Mouse (Mus musculus): ENCODE measurements around the gene Hmg20a.

- TF ChIP-seq CTCF (IDR thresholded peaks at IDR 0.05; ENCODE audit: control insufficient read depth, insufficient read depth, insufficient replicate concordance, low read depth, low read length) (no peak), POLR2A (IDR thresholded peaks at IDR 0.05; ENCODE audit: control insufficient read depth, low read depth, low read length) (no peak)
These were observed 44.6 kb downstream of the Hmg20a start for GRCm38 (mm10) chr9:56463046-56463445.

Data from testis, adult 2 months (tissue).